Mouse (Mus musculus): Measurements from ENCODE around the gene Cenpx. TPM values are rescaled to one million over a fixed set of nuclear protein-coding genes. Genes with fewer than 3 reads are reported as not detected.
"Not testable (repeated sequence)": the region's sequence is repeated elsewhere in the genome, so short reads cannot be mapped to it uniquely, and the experiment has no call there.

Cenpx gene
- total and polyA plus RNA-seq, 2 experiments: 20.3 to 74.6 TPM

DNA sequence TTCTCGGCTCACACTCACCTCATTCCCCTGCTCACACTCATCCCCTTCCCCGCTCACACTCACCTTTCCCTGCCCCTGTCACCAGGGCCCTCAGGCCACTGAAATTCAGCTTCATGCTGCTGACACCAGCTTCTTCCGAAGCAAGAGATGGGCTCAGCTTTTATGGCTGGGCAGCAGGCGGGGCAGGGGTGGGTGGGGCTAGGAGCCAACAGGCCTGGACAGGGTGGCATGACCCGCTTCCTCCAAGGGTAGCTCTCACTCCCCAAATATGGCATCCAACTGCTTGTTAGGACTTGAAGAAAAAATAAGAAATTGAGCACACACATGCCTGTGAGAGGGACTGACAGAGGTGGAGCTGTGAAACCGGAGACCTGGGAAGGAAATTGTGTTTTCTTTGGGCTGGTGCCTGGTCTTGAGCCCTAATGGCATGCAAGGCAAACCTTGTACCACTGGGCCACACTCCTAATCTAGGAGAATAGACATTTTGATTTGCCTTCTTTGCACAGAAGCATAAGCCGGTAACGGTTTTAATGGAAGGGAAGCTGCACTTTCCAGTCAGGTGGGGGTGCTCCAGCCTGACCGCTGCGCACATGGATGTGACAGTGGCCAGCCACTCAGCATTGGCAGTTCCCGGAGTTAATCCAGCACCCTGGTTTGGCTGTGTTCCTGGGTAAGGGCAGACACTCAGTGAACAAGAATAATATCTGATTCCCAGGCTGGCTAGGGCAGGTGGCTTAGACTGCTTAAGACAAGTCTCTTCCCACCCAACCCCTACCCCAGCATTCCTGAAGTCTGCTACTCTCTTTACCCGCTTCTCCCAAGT is 18.5 kb upstream of the Cenpx start, which contains the start of gene Cbr2:
TSS of gene Cbr2 (minus strand) at position 257 of the 823 bp plus-strand sequence.
- WGBS: 88% methylated on average over 12 of the region's 12 CpGs
- Histone ChIP-seq H3K9ac (ENCODE audit: low read depth, low read length) (no peak within 1 kb of the TSS), H3K36me3 (ENCODE audit: control insufficient read depth, insufficient read depth, low read length) (no peaks in the 10 kb centered on the region), H3K4me3 (ENCODE audit: insufficient read depth, low read depth, low read length) (no peak within 1 kb of the TSS), H3K27me3 (ENCODE audit: control insufficient read depth, insufficient read depth, low read length) (no peaks in the 10 kb centered on the region), H3K79me2 (ENCODE audit: control insufficient read depth, insufficient read depth, low read length) (no peaks in the 10 kb centered on the region), H3K4me1 (ENCODE audit: control insufficient read depth, insufficient read depth, low read length) (peaks cover 3% of the 10 kb centered on the region; the same call in 1 of the 2 replicates), H3K27ac (replicated peaks; ENCODE audit: insufficient read depth, low read depth, low read length) (no peak within 1 kb of the TSS)
- no peak for DNase-seq (ENCODE audit: extremely low read depth, low read depth, low spot score)
- TF ChIP-seq CTCF (IDR thresholded peaks at IDR 0.05; ENCODE audit: low read depth, low read length): no peak
- TF ChIP-seq POLR2A (IDR thresholded peaks at IDR 0.05; ENCODE audit: extremely low read depth, insufficient read depth, low read length): no peak

- TF ChIP-seq CTCF (IDR thresholded peaks at IDR 0.05; ENCODE audit: low read depth, low read length): no peak
- TF ChIP-seq POLR2A (IDR thresholded peaks at IDR 0.05; ENCODE audit: extremely low read depth, insufficient read depth, low read length): no peak
- Histone ChIP-seq H3K9ac (ENCODE audit: low read depth, low read length) (no peak overlapping the region), H3K27me3 (ENCODE audit: control insufficient read depth, insufficient read depth, low read length) (no peaks in the 10 kb centered on the region), H3K27ac (replicated peaks; ENCODE audit: insufficient read depth, low read depth, low read length) (no peak overlapping the region), H3K36me3 (ENCODE audit: control insufficient read depth, insufficient read depth, low read length) (no peaks in the 10 kb centered on the region), H3K79me2 (ENCODE audit: control insufficient read depth, insufficient read depth, low read length) (no peaks in the 10 kb centered on the region), H3K4me3 (ENCODE audit: insufficient read depth, low read depth, low read length) (no peak overlapping the region), H3K4me1 (ENCODE audit: control insufficient read depth, insufficient read depth, low read length) (peaks cover 4% of the 10 kb centered on the region; the same call in 1 of the 2 replicates)
- DNase-seq (ENCODE audit: extremely low read depth, low read depth, low spot score): no peak
- WGBS: 100% methylated on average over 1 of the region's 1 CpGs
Observed at GRCm38 (mm10) chr11:120731395-120731794, 17.9 kb upstream of the Cenpx start.

DNA sequence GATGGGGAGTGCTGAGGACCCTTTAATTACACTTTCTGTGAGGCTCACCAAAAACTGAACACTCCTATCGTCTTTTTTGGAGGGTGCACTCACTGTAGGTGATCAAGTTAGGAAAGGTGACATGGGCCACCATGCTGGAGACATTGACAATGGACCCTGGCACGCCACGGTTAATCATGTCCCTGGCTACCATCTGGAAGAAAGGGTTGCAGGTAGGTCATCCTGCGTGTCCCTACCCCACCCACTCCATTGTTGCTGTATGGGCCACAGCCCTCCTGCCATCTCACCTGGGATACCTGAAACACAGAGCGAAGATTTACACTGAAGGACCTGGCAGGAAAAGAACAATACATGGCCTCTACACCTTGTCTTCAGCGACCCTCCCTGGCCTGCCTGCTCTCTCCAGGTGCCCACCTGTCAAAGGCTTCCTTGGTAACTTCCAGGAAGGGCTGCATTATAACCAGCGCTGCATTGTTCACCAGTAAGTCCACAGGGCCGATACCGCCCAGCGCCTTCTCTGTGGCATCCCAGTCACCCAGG is 16.9 kb upstream of the Cenpx start:
- Histone ChIP-seq H3K36me3 (ENCODE audit: control insufficient read depth, insufficient read depth, low read length) (0 out of 2 replicates have a peak, but pooled peaks cover 1% of the 10 kb centered on the region), H3K9ac (ENCODE audit: low read depth, low read length) (no peak overlapping the region), H3K27me3 (ENCODE audit: control insufficient read depth, insufficient read depth, low read length) (no peaks in the 10 kb centered on the region), H3K4me1 (ENCODE audit: control insufficient read depth, insufficient read depth, low read length) (peaks cover 10% of the 10 kb centered on the region; the same call in 1 of the 2 replicates), H3K4me3 (ENCODE audit: insufficient read depth, low read depth, low read length) (no peak overlapping the region), H3K27ac (replicated peaks; ENCODE audit: insufficient read depth, low read depth, low read length) (no peak overlapping the region), H3K79me2 (ENCODE audit: control insufficient read depth, insufficient read depth, low read length) (no peaks in the 10 kb centered on the region)
- DNase-seq (ENCODE audit: extremely low read depth, low read depth, low spot score): no peak
- 93% methylated on average over 10 of the region's 10 CpGs for whole genome bisulfite sequencing
- TF ChIP-seq POLR2A (IDR thresholded peaks at IDR 0.05; ENCODE audit: extremely low read depth, insufficient read depth, low read length): no peak
- no peak for TF ChIP-seq CTCF (IDR thresholded peaks at IDR 0.05; ENCODE audit: low read depth, low read length)

DNA sequence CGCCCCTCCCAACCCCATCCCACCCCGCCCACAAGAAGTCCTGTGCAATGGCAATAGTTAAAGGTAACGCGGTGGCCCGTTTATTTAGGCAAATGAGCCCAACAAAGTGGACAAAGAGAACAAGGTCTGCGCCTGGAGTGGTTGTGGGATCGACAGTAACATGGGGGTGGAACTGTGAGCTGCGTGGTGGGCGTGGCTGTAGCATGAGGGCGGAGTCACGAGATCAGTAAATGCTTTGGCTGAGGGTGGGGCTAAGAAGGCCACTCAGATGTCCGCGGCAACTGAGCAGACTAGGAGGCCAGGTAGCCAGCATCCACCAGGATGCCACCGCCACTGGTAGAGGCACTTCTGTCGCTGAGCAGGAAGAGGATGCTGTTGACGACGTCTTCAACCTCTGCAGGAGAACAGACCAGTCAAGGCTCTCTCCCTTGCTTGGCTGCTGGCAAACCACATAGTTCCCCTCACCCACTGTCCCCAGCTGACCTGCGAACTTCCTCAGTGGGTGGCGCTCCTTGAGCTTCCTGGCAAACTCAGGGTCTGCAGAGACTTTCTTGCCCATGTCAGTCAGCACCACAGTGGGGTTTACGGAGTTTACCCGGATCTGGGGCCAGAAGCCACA is 16.0 kb upstream of the Cenpx start:
- H3K27me3 ChIP-seq (ENCODE audit: control insufficient read depth, insufficient read depth, low read length); H3K27ac ChIP-seq (replicated peaks; ENCODE audit: insufficient read depth, low read depth, low read length); H3K79me2 ChIP-seq (ENCODE audit: control insufficient read depth, insufficient read depth, low read length); H3K4me3 ChIP-seq (ENCODE audit: insufficient read depth, low read depth, low read length); H3K36me3 ChIP-seq (ENCODE audit: control insufficient read depth, insufficient read depth, low read length); H3K9ac ChIP-seq (ENCODE audit: low read depth, low read length): not testable (repeated sequence)
- peak; percentile 82 for DNase-seq (ENCODE audit: extremely low read depth, low read depth, low spot score)
- 4% methylated on average over 18 of the region's 21 CpGs for WGBS
- H3K4me1 ChIP-seq (ENCODE audit: control insufficient read depth, insufficient read depth, low read length): peaks cover 10% of the 10 kb centered on the region; the same call in 1 of the 2 replicates

DNA sequence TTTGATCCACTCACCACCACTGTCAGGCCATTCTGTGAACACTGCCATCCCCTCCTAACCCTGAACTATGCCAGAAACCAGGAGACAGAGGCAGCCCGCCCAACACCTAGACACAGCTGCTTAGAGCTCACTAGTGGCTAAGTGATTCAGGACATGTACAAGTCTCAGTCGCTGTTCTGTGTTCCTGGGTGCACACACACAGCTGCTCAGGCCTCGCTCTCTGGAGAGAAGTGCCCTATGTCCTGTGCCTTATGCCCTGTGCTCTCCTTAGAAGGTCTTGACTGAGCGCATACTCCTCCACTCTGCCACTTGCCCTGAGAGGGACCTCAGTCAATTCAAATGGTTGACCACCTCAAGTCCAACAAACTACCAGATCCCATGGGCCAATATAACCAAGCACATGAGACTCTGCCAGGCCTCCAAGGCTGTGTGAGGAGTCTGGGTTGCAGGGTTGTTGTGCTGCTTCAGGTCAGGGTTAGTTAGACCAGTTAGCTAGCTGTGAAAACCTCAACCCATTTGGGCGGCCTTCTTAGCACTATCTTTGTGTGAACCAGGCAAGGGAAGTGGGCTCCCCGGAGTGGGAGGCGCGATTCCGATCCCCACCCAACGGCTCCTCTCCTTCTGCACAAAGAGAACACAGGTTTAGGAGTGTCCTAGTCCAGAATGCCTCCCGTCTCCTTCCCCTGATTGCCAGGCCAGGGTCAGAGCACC is 15.1 kb upstream of the Cenpx start:
- H3K27me3 ChIP-seq (ENCODE audit: control insufficient read depth, insufficient read depth, low read length): no peaks in the 10 kb centered on the region
- H3K4me3 ChIP-seq (ENCODE audit: insufficient read depth, low read depth, low read length): no peak overlapping the region
- H3K27ac ChIP-seq (replicated peaks; ENCODE audit: insufficient read depth, low read depth, low read length): no peak overlapping the region
- 82% methylated on average over 11 of the region's 11 CpGs for whole genome bisulfite sequencing
- H3K79me2 ChIP-seq (ENCODE audit: control insufficient read depth, insufficient read depth, low read length): no peaks in the 10 kb centered on the region
- TF ChIP-seq POLR2A (IDR thresholded peaks at IDR 0.05; ENCODE audit: extremely low read depth, insufficient read depth, low read length) (no peak), CTCF (IDR thresholded peaks at IDR 0.05; ENCODE audit: low read depth, low read length) (no peak)
- H3K36me3 ChIP-seq (ENCODE audit: control insufficient read depth, insufficient read depth, low read length): peaks cover 4% of the 10 kb centered on the region
- H3K9ac ChIP-seq (ENCODE audit: low read depth, low read length): no peak overlapping the region
- no peak for DNase-seq (ENCODE audit: extremely low read depth, low read depth, low spot score)
- H3K4me1 ChIP-seq (ENCODE audit: control insufficient read depth, insufficient read depth, low read length): peaks cover 10% of the 10 kb centered on the region; the same call in 1 of the 2 replicates

Data from liver, adult 2 months (tissue).